Mouse (Mus musculus) cerebellum, postnatal 36 days (tissue): ENCODE data around the gene Bivm.

Experiments used
- DNase-seq, 2 experiments: peaks; one replicate each; pipeline ENCODE4 v3.0.0; 2021 to 2022; ENCODE audit warnings: mixed read lengths in 2 of 2

Bivm gene

DNA sequence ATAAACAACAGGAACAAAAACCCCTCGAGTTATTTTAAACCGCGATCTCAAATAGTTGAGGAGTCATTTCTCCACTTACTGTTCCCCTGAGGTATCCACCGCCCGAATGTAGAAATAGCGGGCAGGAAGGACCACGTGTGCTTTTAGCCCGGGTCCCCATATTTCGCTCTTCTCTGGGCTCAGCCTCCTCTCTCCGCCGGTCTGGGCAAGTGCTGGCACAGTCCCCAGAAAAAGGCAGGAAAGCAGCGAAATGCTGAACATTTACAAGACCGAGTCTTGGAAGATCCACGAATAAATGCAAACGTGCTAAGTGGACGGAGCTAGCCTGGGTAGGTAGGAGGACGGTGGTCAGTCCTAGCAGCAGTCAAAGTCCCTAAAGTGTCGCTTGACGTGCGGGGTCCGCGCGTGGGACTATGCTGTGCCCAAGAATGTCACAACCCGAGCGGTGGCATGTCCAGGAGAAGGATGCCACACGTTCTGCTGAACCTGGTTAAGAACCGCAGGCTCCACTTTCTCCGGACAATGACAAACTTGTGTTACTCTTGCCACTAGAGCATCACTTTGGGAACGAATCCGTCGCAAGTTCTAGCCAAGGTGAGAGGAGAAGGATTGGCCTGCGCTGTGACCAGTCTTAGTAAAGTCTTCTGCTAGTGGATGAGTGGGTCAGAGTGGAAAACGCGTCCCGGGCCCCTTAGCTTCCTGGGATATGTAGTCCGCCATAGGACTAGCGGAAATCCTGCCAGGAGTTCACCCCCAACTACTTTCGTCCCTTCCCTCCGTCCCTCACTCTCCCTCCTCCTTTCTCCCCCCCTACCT, at the start of gene Bivm, which contains the start of gene Kdelc1:
TSS of gene Bivm (plus strand) at position 719 of the 816 bp plus-strand sequence.
TSS of gene Kdelc1 (minus strand) at position 570 of the 816 bp plus-strand sequence.
- DNase-seq = peak; percentile 86 to 87

DNA sequence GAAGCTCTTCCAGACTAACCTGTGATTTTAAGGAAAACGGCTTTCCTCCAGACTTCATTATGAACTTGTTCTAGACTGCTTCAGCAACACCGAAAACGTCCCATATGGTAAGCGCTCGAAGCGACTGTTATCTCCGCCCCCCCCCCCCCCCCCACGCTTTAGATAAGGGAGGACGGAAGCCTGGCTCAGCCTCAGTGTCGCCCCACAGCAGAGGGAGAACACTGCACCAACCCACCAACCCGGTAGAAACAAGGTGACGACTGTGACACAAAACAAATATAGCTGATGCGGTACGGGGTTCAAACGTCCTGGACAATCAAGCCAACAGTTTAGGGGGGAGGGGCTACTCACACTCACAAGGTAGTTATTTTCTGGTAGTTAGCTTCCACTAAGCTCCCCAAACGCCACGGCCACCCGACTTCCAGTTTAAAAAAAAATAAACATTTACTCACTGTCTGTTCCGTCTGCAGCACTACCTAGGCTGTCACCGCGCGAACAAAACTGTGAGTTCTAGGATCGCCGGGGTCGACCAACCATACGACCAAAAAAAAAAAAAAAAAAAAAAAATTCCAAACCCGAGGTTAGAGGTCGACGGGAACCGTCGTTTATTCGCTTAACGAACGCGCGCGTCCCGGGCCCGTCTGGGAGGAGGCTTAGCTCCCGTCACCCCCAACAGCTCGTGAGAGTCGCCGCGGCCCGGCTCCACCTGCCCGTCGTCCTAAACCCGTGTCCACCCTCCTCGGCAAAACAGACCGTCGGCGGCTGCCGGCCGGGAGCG, 17.1 kb upstream of the Bivm start:
- peak; percentile 5 to 20 for DNase-seq

DNA sequence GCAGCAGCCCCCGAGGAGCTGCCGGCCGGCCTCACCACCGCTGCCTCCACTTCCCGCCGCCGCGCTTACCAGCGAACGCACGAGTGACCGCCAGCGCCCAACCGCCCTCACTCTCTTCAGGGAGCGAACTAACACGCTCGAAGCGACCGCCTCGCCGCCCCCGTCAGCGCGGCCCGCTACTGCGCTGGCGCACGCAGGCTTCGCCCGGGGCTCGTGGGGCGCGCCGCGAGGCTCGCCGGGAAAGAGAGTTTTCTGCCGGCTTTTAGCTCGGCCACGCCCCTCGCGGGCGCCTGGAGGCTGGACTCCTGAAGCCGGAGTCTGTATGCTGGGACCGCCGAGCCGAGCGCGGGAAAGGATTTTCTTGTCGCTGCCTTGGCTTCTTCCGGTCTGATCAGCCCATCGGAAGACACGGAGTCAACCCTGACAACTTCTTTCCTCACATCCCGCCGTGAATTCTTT, 16.5 kb upstream of the Bivm start, which contains the start of gene Tex30:
TSS of gene Tex30 (minus strand) at position 183 of the 459 bp plus-strand sequence.
- peak; percentile 89 to 93 for DNase-seq

DNA sequence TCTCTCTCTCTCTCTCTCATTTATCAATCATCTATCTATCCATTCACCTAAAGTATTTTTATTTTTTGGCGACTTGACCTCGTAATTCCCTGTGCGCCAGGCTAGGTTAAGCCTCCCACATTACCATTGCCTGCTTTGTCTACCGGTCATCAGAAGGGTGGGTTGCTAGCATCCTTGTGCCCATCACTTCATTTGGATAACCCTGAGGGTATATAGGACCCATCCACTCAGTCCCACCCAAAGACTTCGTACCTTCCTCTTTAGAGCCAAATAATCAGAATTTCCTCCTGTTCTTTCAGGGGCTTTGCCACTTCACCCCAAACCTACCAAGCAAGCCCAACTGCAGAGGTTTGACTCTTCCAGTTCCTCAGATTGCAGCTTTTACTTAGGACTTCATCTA, 15.8 kb upstream of the Bivm start:
- DNase-seq = no peak

DNA sequence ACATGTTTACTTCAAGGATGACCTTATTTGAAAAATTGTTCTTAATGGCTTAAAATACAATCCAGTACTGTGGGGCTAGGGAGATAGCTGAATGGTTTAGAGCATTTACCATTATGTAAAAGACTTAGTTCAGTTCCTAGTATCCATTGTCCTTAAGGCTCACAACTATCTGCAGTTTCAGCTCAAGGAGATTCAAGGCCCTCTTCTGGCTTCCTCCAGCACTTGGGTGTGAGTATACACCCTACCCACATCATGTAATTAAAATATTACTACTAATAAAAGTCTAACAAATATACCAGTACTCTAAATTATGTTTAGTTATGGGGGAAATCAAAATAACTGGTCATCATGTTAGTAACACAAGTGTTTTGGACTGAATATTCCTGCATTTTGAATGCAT, 1.2 kb upstream of the Bivm start:
- DNase-seq = no peak

DNA sequence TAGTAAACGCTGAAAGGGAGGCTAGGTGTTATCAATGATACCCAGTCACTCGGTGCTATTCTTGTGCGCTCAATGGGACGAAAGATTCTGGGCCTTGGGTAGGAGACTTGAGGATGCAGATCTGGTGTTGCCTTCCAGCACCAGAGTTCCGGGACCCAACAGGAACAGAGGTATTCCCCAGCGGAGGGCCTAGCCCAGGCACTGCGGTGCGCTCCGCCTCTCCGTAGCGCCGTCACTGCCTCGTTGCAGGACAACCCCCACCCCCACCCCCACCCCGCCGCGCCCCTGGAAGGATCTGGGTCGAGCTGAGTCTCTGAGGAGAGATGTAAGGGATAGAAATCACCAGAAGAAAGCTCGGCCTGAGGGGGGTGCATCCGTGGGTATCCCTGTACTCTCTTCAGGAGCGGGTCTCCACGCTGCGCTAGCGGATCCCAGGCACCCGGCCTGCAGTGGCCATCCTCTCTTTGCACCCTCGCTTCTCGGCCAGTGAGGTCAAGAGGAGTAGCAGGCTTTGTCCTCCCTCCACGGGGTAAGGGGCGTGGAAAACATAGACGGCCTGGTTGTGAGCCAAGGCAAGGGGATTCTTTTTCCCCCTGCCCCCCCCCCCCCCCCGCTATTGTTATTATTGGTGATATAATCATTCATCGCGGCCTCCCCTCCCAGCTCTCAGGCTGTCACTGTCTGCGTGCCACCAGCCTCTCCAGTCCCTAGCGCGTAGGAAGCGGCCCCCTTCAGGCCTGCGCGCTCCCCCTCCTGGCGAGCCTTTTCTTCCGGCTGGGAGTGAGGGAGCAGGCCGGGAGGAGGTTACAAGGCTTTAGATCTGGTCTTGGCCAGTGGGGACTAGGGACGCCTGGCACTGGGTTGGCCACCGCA, 680 bp downstream of the Bivm start:
- peak; percentile 74 to 79 for DNase-seq

DNA sequence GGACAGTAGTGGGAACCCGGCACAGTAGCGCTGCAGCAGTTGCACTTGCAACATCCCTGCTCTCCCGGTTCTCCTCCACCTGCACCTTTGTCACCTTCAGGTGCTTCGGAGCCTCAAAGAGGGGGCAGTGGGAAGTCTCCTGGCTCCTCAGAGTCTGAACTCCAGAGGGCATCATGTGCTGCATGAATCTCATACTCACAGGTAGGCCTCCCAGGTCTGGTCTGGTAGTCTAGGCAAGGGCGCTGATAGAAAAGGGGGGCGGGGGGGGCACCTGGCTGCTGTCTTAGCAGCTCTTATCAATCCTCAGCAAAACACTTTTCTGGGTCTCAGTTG, 1.3 kb downstream of the Bivm start:
- DNase-seq = no peak

DNA sequence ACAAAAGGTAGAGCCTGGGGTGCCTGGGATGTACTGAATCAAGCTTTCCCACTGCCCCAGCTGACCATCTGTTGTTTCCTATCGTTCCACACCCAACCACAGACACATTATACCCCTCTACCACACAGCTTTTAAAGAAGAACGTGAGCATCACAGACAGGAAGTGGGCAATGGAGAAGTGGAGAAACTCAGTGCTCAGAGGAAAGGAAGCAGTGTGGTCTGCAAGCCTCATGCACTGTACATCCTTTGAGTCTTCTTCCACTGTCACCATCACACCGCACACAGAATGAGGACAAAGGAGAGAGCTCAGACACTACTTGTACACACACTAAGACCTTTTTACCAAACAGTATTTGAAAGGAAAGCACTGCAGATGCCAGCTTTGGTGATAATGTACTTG, 3.5 kb downstream of the Bivm start:
- no peak for DNase-seq

DNA sequence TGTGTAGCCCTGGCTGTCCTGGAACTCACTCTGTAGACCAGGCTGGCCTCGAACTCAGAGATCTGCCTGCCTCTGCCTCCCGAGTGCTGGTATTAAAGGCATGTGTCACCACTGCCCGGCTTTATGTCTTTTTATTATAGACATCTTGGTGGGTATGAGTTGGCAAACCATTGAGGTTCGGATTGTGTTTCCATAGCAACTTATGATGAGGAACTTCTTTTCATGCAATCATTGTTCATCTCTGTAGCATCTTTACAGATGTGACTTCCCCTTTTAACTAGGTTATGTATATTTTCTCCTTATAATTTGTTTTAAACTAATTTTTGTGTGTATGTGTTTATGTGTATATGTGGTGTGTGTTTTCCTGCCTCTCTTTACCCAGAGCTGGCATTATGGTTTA, 6.8 kb downstream of the Bivm start:
- no peak for DNase-seq

DNA sequence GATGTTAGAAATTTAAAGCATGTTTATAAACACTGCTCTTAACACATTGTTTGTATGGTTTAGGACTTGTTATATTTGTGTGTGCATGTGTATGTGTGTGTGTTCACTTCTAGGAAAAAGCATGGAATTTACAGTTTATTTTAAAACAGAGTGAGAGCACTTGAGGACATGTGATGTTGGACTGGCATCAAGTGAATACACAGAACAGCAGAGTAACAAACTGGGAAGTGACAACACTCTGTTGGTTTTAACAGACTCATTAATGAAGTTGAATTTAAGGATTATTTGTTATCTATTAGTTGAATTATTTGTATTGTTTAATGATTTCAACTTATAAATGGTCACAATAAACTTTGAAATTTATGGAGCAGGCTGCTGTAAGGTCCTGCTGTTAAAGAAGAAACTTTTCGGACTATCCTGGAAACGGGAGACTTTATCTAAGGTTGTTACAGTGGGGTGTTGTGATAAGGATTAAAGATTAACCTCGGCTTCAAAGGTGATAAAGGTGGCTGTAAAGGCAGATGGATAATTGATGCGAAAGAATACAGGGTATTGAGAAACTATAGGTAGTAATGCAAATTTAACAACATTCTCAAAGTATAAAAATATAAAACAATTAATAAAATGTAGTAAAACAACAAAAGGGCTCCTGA, 11.3 kb downstream of the Bivm start:
- DNase-seq = no peak

DNA sequence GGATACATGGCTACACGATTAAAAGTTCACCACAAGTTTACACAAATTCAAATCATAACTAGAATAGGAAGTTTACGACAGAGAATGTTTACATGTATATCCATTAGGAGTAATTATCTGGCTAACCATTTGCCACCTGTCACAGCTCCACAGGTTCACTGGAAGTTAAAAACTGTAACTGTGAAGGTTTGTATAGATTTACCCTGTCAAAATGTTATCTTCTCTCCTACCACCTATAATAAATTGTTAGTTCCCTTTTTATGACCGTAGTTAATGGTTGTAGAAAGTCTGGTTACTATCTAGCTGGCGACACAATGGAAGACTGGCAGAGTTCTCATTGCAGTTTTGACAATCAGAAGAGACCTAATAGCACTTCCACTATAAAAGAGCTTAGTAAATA, 21.5 kb downstream of the Bivm start:
- DNase-seq = no peak

DNA sequence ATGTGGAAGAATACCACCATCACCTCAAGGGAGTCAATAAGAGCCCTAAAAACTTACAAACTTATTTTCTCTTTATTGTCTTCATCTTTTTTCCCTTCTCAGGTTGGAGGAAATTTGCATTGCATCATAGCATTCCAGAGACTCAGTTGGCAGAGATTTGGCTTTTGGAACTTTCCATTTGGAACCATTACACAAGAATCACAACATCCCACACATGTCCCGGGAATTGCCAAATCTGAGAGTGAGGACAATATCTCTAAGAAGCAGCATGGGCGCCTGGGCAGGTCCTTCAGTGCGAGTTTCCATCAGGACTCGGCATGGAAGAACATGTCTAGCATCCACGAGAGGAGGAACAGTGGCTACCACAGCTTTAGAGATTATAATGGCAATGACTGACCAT, 24.0 kb downstream of the Bivm start:
- no peak for DNase-seq

DNA sequence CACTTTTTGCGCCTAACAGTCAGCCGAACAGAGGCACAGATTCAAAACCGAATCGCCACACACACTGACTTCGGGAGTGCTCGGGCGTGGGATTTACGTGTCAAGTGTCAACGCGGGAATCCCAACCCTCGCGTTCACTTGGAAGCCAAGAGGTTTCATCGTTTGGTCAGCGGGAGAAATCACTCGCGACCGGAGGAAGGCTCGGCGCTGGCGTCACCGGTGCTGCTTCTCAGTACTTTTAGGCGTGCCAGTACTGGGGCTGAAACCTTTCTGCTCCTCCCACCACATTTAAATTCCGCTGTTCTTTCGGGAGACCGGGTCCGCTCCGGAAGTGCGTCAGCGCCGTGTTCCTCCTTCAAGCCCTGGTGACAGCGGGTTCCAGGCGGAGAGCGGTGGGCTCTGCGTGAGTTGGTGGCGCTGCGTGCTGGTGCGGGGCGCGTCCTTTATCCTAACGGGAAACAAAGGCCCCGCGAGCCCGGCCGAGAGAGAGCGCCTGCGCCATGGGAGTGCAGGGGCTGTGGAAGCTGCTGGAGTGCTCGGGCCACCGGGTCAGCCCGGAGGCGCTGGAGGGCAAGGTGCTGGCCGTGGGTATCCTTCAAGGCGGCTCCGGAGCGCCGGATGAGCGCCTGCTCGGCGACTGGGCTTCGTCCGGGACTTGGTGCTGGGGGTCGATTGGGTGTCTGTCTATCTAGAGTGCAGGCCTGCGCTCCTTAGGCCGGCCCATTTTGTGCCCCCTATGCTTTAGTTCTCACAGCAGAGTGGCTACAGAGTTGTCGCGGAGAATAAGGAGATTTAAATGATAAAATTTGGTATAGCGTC, 29.0 kb downstream of the Bivm start, which contains the start of gene Ercc5:
TSS of gene Ercc5 (plus strand) at position 182 of the 819 bp plus-strand sequence.
- DNase-seq = peak; percentile 78 to 81

DNA sequence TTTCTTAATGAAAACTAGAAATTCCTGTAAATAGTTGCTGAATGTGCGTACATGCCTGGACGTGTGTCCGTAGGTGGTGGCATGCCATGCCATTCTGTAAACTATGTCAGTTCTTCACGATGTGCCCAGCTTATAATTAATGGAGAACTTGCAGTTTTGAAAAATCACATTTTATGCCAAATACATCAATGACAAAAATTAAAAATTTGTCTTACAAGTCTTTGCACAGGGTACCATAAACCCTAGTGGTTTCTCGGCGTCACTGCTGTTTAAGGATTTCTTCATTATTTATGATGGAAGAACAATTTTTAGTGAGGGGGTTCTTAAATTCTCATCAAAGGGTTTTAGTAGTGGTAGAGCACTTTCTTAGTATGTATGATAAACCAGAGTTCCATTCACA, 29.9 kb downstream of the Bivm start:
- DNase-seq = no peak

DNA sequence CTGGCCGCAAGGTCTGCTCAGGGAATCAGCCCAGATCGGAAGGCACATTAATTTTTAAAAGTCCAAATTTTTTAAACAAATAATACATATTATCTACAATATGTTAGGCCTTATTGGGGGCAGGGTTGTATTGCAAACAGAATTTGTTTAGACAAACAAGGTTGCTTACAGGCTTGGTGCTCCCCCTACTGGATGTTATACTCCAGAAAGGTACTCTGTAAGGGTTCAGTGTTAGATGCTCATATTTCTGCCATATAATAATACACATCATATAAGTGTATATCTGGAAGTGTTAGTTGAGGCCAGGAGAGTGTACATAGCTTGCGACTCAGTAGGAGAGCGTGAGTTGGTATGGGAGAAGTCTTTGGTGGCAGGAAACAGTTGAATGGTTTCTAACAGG, 36.5 kb downstream of the Bivm start:
- no peak for DNase-seq

DNA sequence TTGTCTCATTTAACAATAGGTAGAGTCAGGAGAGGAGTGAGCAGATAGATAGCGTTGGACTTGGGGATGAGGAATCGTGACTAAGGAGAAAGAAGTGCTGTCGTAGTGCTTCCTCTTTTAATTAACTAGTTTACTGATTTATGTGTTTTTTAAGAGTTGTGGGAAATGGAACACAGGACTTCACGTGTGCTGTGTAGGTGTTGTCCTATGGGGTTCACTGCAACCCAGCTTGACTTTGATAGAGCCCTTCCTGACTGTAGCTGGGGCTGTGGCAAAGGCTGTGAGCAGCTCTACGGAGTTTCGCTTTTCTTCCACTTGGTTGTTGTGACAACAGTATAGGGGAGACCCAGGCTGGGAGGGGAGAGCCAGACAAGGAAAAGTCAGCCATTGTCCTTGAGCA, 39.6 kb downstream of the Bivm start:
- DNase-seq = no peak

DNA sequence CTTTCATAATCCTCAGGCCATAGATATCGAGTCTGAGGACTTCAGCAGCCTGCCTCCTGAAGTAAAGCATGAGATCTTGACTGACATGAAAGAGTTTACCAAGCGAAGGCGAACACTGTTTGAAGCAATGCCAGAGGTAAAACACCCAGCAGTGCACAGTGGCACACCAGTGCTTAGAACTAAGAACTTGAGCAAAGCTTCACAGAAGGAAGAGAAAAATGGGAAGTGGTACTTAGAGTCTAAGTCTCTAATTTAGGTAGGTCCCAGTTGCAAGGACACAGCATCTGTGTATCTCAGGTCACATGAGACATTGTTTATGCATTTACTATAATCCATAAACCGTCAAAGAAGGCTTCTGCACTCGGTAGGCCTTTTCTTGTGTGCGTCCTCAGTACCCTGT, 43.1 kb downstream of the Bivm start:
- DNase-seq = no peak

DNA sequence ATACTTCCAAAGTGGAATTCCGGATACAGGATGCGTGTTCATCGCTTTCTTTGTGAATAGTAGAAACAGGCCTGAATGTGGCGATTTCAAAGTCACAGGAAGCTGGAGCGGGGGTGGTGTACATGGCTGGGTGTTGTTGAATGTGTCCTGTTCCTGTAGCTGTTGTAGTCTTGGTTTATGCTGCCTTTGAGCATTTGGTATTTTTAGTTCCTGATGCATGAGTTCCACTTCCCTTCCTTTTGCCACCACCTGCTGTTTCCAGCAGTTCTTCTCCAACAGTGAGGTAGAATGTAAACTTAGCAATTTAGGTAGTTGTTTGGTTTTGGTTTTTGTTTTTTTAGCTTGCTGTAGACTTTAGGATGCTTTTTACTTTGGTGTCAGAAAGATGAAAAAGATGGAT, 43.6 kb downstream of the Bivm start:
- DNase-seq = no peak

DNA sequence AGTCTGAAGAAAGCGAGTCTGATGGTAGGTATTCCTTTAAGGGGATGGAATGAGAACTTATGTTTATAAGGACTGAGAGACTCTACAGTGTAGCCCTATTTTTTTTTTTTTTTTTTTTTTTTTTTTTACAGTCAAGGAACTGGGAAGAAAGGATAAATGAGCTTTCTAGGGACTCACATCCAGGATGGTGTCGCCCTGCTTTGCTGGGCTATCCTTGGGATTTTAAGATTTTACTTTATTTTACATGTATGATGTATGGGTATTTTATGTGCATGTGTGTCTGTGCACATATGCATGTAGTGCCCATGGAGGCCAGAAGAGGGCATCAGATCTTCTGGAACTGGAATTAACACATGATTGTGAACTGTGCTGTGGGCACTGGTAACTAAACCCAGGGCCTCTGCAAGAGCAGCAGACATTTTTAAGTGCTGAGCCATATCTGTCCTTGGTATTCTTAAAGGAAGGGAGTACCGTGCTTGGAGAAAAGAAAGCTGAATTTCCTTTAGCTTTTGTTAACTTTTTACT, 49.2 kb downstream of the Bivm start:
- DNase-seq = no peak

DNA sequence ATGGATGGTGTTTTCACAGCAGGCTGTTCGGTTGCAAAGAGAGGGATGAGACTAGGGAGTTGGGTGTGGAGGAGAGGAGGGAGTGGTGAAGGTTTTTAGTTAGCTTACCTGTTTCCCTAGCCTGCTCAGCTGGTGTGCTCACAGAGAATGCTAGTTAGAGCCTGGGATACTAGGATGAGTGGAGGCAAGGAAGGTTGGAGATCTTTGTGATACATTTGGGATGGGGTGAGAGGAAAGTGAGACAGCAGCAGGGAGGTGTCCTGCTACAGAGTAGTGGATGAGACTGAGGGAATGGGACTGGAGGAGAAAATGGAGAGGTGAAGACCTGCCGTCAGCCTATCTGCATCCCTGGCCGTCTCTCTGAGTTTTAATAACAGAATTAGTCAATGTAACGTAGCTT, 53.9 kb downstream of the Bivm start:
- no peak for DNase-seq

DNA sequence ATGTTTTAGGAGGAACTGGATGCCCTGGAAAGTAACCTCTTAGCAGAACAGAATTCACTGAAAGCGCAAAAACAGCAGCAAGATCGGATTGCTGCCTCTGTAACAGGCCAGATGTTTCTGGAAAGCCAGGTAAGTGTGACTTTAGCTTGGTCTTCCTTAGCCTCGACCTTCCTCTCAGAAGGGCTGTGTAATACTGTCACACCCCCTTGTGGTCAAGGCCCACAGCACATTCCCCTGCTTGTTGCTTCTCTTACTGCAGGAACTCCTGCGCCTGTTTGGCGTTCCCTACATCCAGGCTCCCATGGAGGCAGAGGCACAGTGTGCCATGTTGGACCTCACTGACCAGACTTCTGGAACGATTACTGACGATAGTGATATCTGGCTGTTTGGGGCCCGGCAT, 55.1 kb downstream of the Bivm start:
- no peak for DNase-seq
